Mouse (Mus musculus): ENCODE data around the gene Gm45234. TPM values are rescaled to one million over a fixed set of nuclear protein-coding genes. Genes with fewer than 3 reads are reported as not detected.

The Gm45234 gene
- polyA plus RNA-seq (2012; rRNA removed; ENCODE audit: low replicate concordance), result not detected in 2 replicates

DNA sequence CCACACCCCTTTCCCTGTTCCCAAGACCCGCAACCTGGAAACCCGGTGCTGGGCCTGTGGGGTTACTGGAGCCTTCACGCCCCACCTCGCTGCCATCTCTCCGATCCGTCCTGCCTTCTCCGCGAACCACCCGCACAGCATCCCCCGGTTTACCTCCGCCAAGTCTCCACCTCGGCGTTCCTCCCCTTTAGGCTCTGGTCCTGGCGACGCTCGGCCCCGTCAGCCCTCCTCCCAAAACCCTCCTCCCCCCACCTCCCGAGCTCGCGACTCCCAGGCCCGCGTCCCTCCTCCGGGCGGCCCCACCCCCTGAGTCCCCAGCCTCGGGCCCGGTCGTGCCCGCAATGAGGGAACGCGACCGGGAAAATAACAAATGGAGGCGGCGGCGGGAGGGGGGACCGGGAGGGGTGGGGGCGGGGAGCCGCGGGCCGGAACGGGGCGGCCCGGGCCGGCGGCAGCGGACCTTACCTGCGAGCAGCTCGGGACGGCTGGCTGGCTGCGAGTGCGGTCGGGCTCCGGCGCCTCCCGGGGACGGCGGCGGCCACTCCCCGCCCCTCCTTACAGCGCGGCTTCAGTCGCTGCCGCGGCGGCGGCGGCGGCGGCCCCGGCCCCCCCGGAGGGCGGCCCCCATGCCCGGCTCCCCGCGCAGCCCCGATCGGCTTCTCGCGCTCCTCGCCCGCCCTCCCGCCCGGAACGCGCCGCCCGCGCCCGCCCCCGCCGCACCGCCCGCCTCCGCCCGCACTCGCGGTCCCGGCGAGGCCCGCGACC is at the start of gene Gm45234, which contains the start of gene Atn1:
Gene Gm45234, minus strand, starts transcription at position 191 of the 765 bp plus-strand sequence.
Gene Atn1, minus strand, starts transcription at position 694 of the 765 bp plus-strand sequence.

DNA sequence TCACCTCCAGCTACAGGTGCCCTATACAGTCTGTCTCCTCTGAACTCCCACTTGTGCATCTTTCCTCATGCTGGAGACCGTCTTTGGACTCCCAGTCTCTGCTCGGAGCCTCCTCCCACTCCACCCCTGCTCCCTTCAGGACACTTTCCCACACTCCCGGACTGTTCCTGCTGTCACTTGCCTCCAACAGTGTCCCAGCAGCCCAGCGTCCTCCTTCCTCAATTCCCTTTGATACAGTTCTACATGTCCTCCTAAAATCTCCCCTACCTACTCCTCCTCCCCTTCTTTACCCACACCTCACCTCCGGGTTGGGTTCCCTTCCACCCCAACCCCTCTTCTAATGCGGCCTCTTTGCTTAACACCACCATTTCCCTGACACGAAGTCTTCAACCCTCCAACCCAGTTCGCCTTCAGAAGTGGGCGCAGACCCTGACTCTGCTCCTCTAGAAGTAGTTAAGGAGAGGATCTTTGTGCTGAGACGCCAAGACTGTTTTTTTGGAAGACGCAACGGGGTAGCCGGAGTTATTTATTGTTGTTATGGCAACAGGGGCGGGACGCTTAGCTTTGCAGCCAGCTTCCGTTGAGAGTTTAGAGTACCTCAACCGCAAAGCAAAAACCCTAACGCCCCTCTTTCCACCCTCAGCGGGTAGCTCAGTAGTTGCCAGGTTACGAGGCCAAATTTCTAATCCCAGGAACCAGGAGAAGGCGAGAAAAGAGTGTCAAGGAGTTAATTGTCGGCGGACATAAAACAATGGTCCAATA is 23.6 kb upstream of the Gm45234 start, which contains the start of gene Lrrc23:
Gene Lrrc23, minus strand, starts transcription at position 506 of the 762 bp plus-strand sequence.

DNA sequence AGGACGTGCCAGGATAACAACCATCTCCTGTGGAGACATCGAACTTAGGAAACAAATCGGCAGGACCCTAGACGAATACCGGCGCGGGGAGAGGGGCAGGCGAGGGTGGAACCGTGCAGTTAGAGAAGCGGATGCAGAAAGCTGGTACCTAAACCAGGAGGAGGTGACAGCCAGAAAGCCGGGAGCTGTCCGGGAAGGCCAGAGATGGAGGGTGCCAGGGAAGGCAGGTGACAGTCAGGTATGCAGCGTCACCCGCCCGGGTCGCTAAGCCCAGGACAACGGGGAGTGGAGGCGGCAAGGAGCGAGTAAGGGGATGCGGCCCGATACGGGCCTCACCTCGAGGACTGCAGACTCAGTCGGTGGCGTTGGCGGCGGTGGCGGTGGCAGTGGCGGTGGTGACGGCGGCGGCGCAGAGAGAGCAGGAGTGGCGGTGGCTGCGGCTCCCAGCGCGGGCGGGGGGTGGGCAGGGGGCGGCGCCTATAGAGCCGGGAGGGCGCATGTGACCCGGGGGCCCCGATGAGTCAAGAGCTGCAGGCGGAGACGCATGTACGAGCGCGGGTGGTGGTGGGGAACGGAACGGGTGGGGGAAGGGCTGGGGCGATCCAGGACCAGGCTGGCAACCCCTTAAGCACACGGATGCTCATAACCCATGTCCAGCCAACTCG is 13.4 kb upstream of the Gm45234 start, which contains the start of gene Eno2:
Gene Eno2, minus strand, starts transcription at position 573 of the 665 bp plus-strand sequence.

GRCm38 (mm10) chr6:124740888-124741761 is 14.7 kb downstream of the Gm45234 start, which contains the start of gene Grcc10:
TSS of gene Grcc10 (minus strand) at chr6:124741374.

DNA sequence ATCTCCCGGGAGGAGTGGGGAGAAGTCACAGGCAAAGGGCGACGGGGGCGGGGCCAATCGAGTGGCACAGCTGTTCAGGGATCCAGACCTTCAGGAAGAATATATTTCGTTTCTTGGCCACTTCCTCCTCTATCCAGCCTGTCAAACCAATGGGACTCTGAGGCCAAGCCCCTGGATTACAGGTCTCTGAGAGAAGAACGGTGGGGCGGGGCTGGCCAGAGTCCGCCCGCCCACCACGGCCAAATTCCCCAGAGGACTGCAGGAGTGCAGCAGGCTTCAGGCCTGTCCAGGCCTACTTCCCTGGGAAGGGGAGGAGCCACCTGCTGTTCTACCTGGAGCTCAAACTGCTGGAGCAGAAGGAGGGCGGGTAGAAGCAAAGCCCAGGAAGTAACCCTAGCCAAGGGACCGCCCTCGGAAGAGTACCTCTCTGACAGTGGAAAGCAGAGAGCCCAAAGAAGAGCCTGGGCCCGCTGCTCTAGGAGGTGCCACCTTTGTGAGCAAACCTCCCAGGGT is 17.3 kb downstream of the Gm45234 start, which contains the start of gene Ptpn6:
Gene Ptpn6, minus strand, starts transcription at position 204 of the 513 bp plus-strand sequence.

GRCm38 (mm10) chr6:124711824-124712782 is 43.7 kb downstream of the Gm45234 start, which contains the start of the genes Emg1 and Phb2:
TSS of gene Emg1 (minus strand) at chr6:124712178.
TSS of gene Phb2 (plus strand) at chr6:124712336.

Other genes starting within 250 kb of the Gm45234 start
- 5.3 and 8.3 TPM in 2 replicates for gene C1ra, start 243.6 kb downstream of the Gm45234 start, polyA plus RNA-seq (2012; rRNA removed; ENCODE audit: low replicate concordance)
- 5.4 and 8.8 TPM in 2 replicates for gene C1s1, start 213.7 kb downstream of the Gm45234 start, polyA plus RNA-seq (2012; rRNA removed; ENCODE audit: low replicate concordance)
- not detected in 2 replicates for gene C1rb, start 185.7 kb downstream of the Gm45234 start, polyA plus RNA-seq (2012; rRNA removed; ENCODE audit: low replicate concordance)
- gene C1s2, start 119.9 kb downstream of the Gm45234 start, polyA plus RNA-seq (2012; rRNA removed; ENCODE audit: low replicate concordance), result not detected in 2 replicates
- 200 and 320 TPM in 2 replicates for gene Lpcat3, start 93.0 kb downstream of the Gm45234 start, polyA plus RNA-seq (2012; rRNA removed; ENCODE audit: low replicate concordance)
- 21.0 and 23.1 TPM in 2 replicates for gene Emg1, start 43.8 kb downstream of the Gm45234 start, polyA plus RNA-seq (2012; rRNA removed; ENCODE audit: low replicate concordance)
- 163 and 179 TPM in 2 replicates for gene Phb2, start 43.7 kb downstream of the Gm45234 start, polyA plus RNA-seq (2012; rRNA removed; ENCODE audit: low replicate concordance)
- 18.0 and 22.1 TPM in 2 replicates for gene Ptpn6, start 17.3 kb downstream of the Gm45234 start, polyA plus RNA-seq (2012; rRNA removed; ENCODE audit: low replicate concordance)
- gene Grcc10, start 14.6 kb downstream of the Gm45234 start, polyA plus RNA-seq (2012; rRNA removed; ENCODE audit: low replicate concordance), result 113 and 151 TPM in 2 replicates
- gene Atn1, start 503 bp upstream of the Gm45234 start, polyA plus RNA-seq (2012; rRNA removed; ENCODE audit: low replicate concordance), result 60.0 and 70.5 TPM in 2 replicates
- 2.6 and 3.2 TPM in 2 replicates for gene Eno2, start 13.7 kb upstream of the Gm45234 start, polyA plus RNA-seq (2012; rRNA removed; ENCODE audit: low replicate concordance)
- gene Lrrc23, start 23.7 kb upstream of the Gm45234 start, polyA plus RNA-seq (2012; rRNA removed; ENCODE audit: low replicate concordance), result 0.09 and 0.30 TPM in 2 replicates
- 21.3 and 42.0 TPM in 2 replicates for gene Spsb2, start 52.6 kb upstream of the Gm45234 start, polyA plus RNA-seq (2012; rRNA removed; ENCODE audit: low replicate concordance)
- 448 and 753 TPM in 2 replicates for gene Tpi1, start 58.3 kb upstream of the Gm45234 start, polyA plus RNA-seq (2012; rRNA removed; ENCODE audit: low replicate concordance)
- 41.6 and 63.1 TPM in 2 replicates for gene Usp5, start 73.5 kb upstream of the Gm45234 start, polyA plus RNA-seq (2012; rRNA removed; ENCODE audit: low replicate concordance)
- 53.1 and 53.5 TPM in 2 replicates for gene Cdca3, start 73.5 kb upstream of the Gm45234 start, polyA plus RNA-seq (2012; rRNA removed; ENCODE audit: low replicate concordance)
- gene Gnb3, start 84.3 kb upstream of the Gm45234 start, polyA plus RNA-seq (2012; rRNA removed; ENCODE audit: low replicate concordance), result 0.14 and 0.31 TPM in 2 replicates
- 5.8 and 11.2 TPM in 2 replicates for gene P3h3, start 101.7 kb upstream of the Gm45234 start, polyA plus RNA-seq (2012; rRNA removed; ENCODE audit: low replicate concordance)
- gene Gpr162, start 108.0 kb upstream of the Gm45234 start, polyA plus RNA-seq (2012; rRNA removed; ENCODE audit: low replicate concordance), result 0.65 and 1.6 TPM in 2 replicates
- gene Cd4, start 132.2 kb upstream of the Gm45234 start, polyA plus RNA-seq (2012; rRNA removed; ENCODE audit: low replicate concordance), result 2.8 and 4.7 TPM in 2 replicates
- 3.0 and 7.5 TPM in 2 replicates for gene Lag3, start 155.7 kb upstream of the Gm45234 start, polyA plus RNA-seq (2012; rRNA removed; ENCODE audit: low replicate concordance)
- gene Ptms, start 164.1 kb upstream of the Gm45234 start, polyA plus RNA-seq (2012; rRNA removed; ENCODE audit: low replicate concordance), result 874 and 2,100 TPM in 2 replicates
- gene Mlf2, start 175.4 kb upstream of the Gm45234 start, polyA plus RNA-seq (2012; rRNA removed; ENCODE audit: low replicate concordance), result 369 and 581 TPM in 2 replicates
- 120 and 168 TPM in 2 replicates for gene Cops7a, start 209.5 kb upstream of the Gm45234 start, polyA plus RNA-seq (2012; rRNA removed; ENCODE audit: low replicate concordance)
- 3.2 and 4.2 TPM in 2 replicates for gene Pianp, start 240.7 kb upstream of the Gm45234 start, polyA plus RNA-seq (2012; rRNA removed; ENCODE audit: low replicate concordance)

Data from duodenum, adult 2 months (tissue).